Mouse (Mus musculus): ENCODE data around the gene Acads. TPM values are rescaled to one million over a fixed set of nuclear protein-coding genes. Genes with fewer than 3 reads are reported as not detected.
"Not testable (repeated sequence)": the region's sequence is repeated elsewhere in the genome, so short reads cannot be mapped to it uniquely, and the experiment has no call there.

The Acads gene
- polyA plus RNA-seq, 1 experiment: 0.71 TPM

GRCm38 (mm10) chr5:115085675-115086074 is 33.5 kb downstream of the Acads start:
- Histone ChIP-seq H3K36me3 (ENCODE audit: control insufficient read depth) (peaks cover 97% of the 10 kb centered on the region), H3K4me3 (replicated peaks) (no peak overlapping the region), H3K27me3 (ENCODE audit: control insufficient read depth) (no peaks in the 10 kb centered on the region), H3K9me3 (ENCODE audit: control insufficient read depth, low read length) (peaks cover 4% of the 10 kb centered on the region; the same call in 1 of the 2 replicates), H3K4me1 (ENCODE audit: control insufficient read depth) (peaks cover 23% of the 10 kb centered on the region)
- TF ChIP-seq GATA1 (IDR thresholded peaks at IDR 0.05; ENCODE audit: low read length) (no peak), TAL1 (IDR thresholded peaks at IDR 0.05; ENCODE audit: low read length) (no peak)

DNA sequence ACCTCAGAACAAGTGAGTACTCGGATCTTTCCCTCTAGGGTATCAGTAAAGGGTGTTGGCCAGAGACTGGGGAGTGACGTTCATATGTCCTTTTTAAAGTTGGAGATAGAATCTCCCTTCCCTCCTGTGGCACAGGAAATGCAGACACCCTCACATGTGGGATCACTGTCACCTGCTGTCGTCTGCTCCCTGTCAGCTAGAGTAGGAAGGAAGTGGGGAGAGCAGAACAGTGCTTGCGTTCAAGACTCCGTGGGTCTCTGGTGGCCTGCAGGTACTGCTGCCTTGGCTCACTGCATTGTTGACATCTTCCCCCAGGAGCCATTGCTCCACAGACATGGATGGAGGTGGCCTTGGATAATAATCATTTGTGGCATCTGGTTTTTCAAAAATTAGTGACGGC is 35.7 kb downstream of the Acads start:
- Histone ChIP-seq H3K9me3 (ENCODE audit: control insufficient read depth, low read length) (peaks cover 4% of the 10 kb centered on the region; the same call in 1 of the 2 replicates), H3K4me3 (replicated peaks) (no peak overlapping the region), H3K27me3 (ENCODE audit: control insufficient read depth) (no peaks in the 10 kb centered on the region), H3K36me3 (ENCODE audit: control insufficient read depth) (peaks cover 96% of the 10 kb centered on the region), H3K4me1 (ENCODE audit: control insufficient read depth) (peaks cover 43% of the 10 kb centered on the region)
- TF ChIP-seq TAL1 (IDR thresholded peaks at IDR 0.05; ENCODE audit: low read length): no peak
- no peak for TF ChIP-seq GATA1 (IDR thresholded peaks at IDR 0.05; ENCODE audit: low read length)

DNA sequence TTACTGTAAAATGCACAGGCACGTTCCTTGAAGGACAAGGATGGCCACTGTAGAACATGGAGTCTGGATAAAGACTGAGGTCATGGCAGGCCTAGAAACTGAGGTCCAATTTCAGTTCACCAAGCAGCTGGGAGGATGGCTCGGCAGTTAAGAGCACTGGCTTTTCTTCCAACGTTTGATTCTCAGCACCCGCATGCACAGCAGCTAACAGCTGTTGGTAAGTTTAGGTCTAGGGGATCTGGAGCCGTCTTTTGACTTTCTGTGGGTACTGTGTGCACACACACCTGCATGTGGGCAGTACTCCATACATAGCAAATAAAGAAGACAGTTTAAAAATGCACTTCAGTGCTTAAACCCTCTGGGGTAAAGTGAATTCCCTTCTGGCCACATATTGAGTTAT is 37.5 kb downstream of the Acads start:
- TF ChIP-seq GATA1 (IDR thresholded peaks at IDR 0.05; ENCODE audit: low read length): no peak
- no peak for TF ChIP-seq TAL1 (IDR thresholded peaks at IDR 0.05; ENCODE audit: low read length)
- H3K27me3 ChIP-seq (ENCODE audit: control insufficient read depth): no peaks in the 10 kb centered on the region
- peaks cover 97% of the 10 kb centered on the region for H3K36me3 ChIP-seq (ENCODE audit: control insufficient read depth)
- H3K9me3 ChIP-seq (ENCODE audit: control insufficient read depth, low read length): peaks cover 4% of the 10 kb centered on the region; the same call in 1 of the 2 replicates
- H3K4me1 ChIP-seq (ENCODE audit: control insufficient read depth): peaks cover 56% of the 10 kb centered on the region
- H3K4me3 ChIP-seq (replicated peaks): no peak overlapping the region

- peaks cover 90% of the 10 kb centered on the region for H3K4me1 ChIP-seq (ENCODE audit: control insufficient read depth)
- H3K4me3 ChIP-seq (replicated peaks): no peak overlapping the region
- TF ChIP-seq GATA1 (IDR thresholded peaks at IDR 0.05; ENCODE audit: low read length): no peak
- TF ChIP-seq TAL1 (IDR thresholded peaks at IDR 0.05; ENCODE audit: low read length): no peak
- peaks cover 88% of the 10 kb centered on the region for H3K36me3 ChIP-seq (ENCODE audit: control insufficient read depth)
- no peaks in the 10 kb centered on the region for H3K9me3 ChIP-seq (ENCODE audit: control insufficient read depth, low read length)
- no peaks in the 10 kb centered on the region for H3K27me3 ChIP-seq (ENCODE audit: control insufficient read depth)
These were observed 42.8 kb downstream of the Acads start for GRCm38 (mm10) chr5:115076144-115076901.

GRCm38 (mm10) chr5:115074749-115075148 is 44.4 kb downstream of the Acads start:
- H3K27me3 ChIP-seq (ENCODE audit: control insufficient read depth): no peaks in the 10 kb centered on the region
- TF ChIP-seq TAL1 (IDR thresholded peaks at IDR 0.05; ENCODE audit: low read length): no peak
- TF ChIP-seq GATA1 (IDR thresholded peaks at IDR 0.05; ENCODE audit: low read length): no peak
- no peaks in the 10 kb centered on the region for H3K9me3 ChIP-seq (ENCODE audit: control insufficient read depth, low read length)
- H3K4me3 ChIP-seq (replicated peaks): no peak overlapping the region
- H3K36me3 ChIP-seq (ENCODE audit: control insufficient read depth): peaks cover 81% of the 10 kb centered on the region
- peaks cover 93% of the 10 kb centered on the region for H3K4me1 ChIP-seq (ENCODE audit: control insufficient read depth)

GRCm38 (mm10) chr5:115073306-115073705 is 45.8 kb downstream of the Acads start:
- H3K4me3 ChIP-seq (replicated peaks): peak overlapping the region; percentile 41
- peaks cover 81% of the 10 kb centered on the region for H3K36me3 ChIP-seq (ENCODE audit: control insufficient read depth)

GRCm38 (mm10) chr5:115072143-115072542 is 47.0 kb downstream of the Acads start:
- Histone ChIP-seq H3K27me3 (ENCODE audit: control insufficient read depth) (no peaks in the 10 kb centered on the region), H3K4me3 (replicated peaks) (peak overlapping the region; percentile 48), H3K9me3 (ENCODE audit: control insufficient read depth, low read length) (no peaks in the 10 kb centered on the region), H3K36me3 (ENCODE audit: control insufficient read depth) (peaks cover 80% of the 10 kb centered on the region), H3K4me1 (ENCODE audit: control insufficient read depth) (peaks cover 97% of the 10 kb centered on the region)
- TF ChIP-seq TAL1 (IDR thresholded peaks at IDR 0.05; ENCODE audit: low read length) (no peak), GATA1 (IDR thresholded peaks at IDR 0.05; ENCODE audit: low read length) (no peak)

More at GRCm38 (mm10) chr5:115073306-115073705, 45.8 kb downstream of the Acads start:
- not testable (repeated sequence) for H3K27me3 ChIP-seq (ENCODE audit: control insufficient read depth); H3K9me3 ChIP-seq (ENCODE audit: control insufficient read depth, low read length)
- TF ChIP-seq TAL1 (IDR thresholded peaks at IDR 0.05; ENCODE audit: low read length) (peak; percentile 70), GATA1 (IDR thresholded peaks at IDR 0.05; ENCODE audit: low read length) (0 out of 2 replicates have a peak, but pooled peaks have one; percentile 30)
- peaks cover 93% of the 10 kb centered on the region for H3K4me1 ChIP-seq (ENCODE audit: control insufficient read depth)

GRCm38 (mm10) chr5:115071096-115071901 is 47.8 kb downstream of the Acads start:
- H3K4me1 ChIP-seq (ENCODE audit: control insufficient read depth): peaks cover 95% of the 10 kb centered on the region
- peaks cover 75% of the 10 kb centered on the region for H3K36me3 ChIP-seq (ENCODE audit: control insufficient read depth)
- H3K27me3 ChIP-seq (ENCODE audit: control insufficient read depth): no peaks in the 10 kb centered on the region
- H3K9me3 ChIP-seq (ENCODE audit: control insufficient read depth, low read length): no peaks in the 10 kb centered on the region
- TF ChIP-seq GATA1 (IDR thresholded peaks at IDR 0.05; ENCODE audit: low read length) (0 out of 2 replicates have a peak, but pooled peaks have one; percentile 10), TAL1 (IDR thresholded peaks at IDR 0.05; ENCODE audit: low read length) (no peak)
- H3K4me3 ChIP-seq (replicated peaks): peak overlapping the region; percentile 1

DNA sequence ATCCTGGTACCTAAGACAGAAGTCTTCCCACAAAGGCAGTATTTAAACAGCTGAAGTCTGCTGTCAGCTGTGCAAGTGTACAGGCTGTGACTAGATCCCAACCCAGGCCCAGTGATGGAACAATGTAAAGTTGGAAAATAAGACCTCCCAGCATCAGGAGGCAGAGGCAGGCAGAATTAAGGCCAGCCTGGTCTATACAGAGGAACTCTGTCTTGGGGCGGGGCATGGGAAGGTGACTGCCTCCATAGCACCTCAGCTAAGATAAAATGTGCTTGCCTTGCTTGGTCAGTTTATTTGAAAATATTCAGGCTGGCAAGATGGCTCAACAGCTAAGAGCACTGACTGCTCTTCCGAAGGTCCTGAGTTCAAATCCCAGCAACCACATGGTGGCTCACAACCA is 48.7 kb downstream of the Acads start:
- Histone ChIP-seq H3K4me1 (ENCODE audit: control insufficient read depth) (peaks cover 95% of the 10 kb centered on the region), H3K27me3 (ENCODE audit: control insufficient read depth) (no peaks in the 10 kb centered on the region), H3K9me3 (ENCODE audit: control insufficient read depth, low read length) (no peaks in the 10 kb centered on the region), H3K36me3 (ENCODE audit: control insufficient read depth) (peaks cover 75% of the 10 kb centered on the region), H3K4me3 (replicated peaks) (peak overlapping the region; percentile 42)
- TF ChIP-seq TAL1 (IDR thresholded peaks at IDR 0.05; ENCODE audit: low read length) (no peak), GATA1 (IDR thresholded peaks at IDR 0.05; ENCODE audit: low read length) (no peak)

Measured in erythroblast, embryonic 14.5 days (primary cell).